Mouse (Mus musculus): ENCODE measurements around the gene Foxp1. TPM values are rescaled to one million over a fixed set of nuclear protein-coding genes. Genes with fewer than 3 reads are reported as not detected.

The Foxp1 gene
- polyA plus RNA-seq, 1 experiment: 76.1 TPM

- TF ChIP-seq FLI1 (IDR thresholded peaks at IDR 0.05; ENCODE audit: low read length) (no peak), GATA1 (IDR thresholded peaks at IDR 0.05; ENCODE audit: borderline replicate concordance, low read length) (no peak)
- no peaks in the 10 kb centered on the region for H3K27me3 ChIP-seq (replicated peaks)
- H3K9me3 ChIP-seq: peaks cover 3% of the 10 kb centered on the region; the same call in 1 of the 2 replicates
- no peaks in the 10 kb centered on the region for H3K4me1 ChIP-seq
- no peak overlapping the region for H3K4me3 ChIP-seq (replicated peaks)
- no peaks in the 10 kb centered on the region for H3K36me3 ChIP-seq (replicated peaks; ENCODE audit: low read length)
Observed at GRCm38 (mm10) chr6:99540146-99540545, 17.6 kb upstream of the Foxp1 start.

GRCm38 (mm10) chr6:99538194-99538941 lies 15.8 kb upstream of the Foxp1 start:
- TF ChIP-seq GATA1 (IDR thresholded peaks at IDR 0.05; ENCODE audit: borderline replicate concordance, low read length): no peak
- no peak for TF ChIP-seq FLI1 (IDR thresholded peaks at IDR 0.05; ENCODE audit: low read length)
- H3K27me3 ChIP-seq (replicated peaks): peaks cover 4% of the 10 kb centered on the region
- H3K4me3 ChIP-seq (replicated peaks): no peak overlapping the region
- H3K9me3 ChIP-seq: peaks cover 3% of the 10 kb centered on the region; the same call in 1 of the 2 replicates
- no peaks in the 10 kb centered on the region for H3K4me1 ChIP-seq
- H3K36me3 ChIP-seq (replicated peaks; ENCODE audit: low read length): no peaks in the 10 kb centered on the region

DNA sequence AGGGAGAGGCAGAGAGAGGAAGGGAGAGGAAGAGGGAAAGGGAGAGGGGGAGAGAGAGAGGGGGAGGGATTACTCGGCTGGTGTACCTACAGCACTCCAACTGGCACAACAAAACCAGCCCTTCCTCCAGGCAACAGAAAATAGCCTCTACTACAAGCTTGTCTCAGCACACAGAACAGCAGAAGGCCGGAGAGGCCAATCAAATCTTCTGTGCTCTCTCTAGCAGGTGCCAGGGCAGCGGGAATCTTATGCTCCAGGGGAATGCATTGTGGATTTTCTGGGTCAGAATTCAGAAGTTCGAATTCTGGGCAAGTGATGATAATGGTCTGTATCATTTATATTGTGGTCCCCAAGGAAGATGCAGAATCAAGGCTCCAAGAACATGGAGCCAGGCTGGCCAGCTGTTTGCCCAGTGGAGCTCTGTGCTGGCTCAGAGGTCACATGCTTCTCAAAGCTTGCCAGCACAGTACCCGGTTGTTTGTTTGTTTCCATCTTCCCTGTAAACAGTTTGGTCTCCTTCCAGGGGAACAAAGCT lies 11.8 kb upstream of the Foxp1 start:
- TF ChIP-seq FLI1 (IDR thresholded peaks at IDR 0.05; ENCODE audit: low read length) (no peak), GATA1 (IDR thresholded peaks at IDR 0.05; ENCODE audit: borderline replicate concordance, low read length) (no peak)
- peaks cover 7% of the 10 kb centered on the region for H3K27me3 ChIP-seq (replicated peaks)
- peaks cover 6% of the 10 kb centered on the region for H3K4me1 ChIP-seq
- no peak overlapping the region for H3K4me3 ChIP-seq (replicated peaks)
- no peaks in the 10 kb centered on the region for H3K36me3 ChIP-seq (replicated peaks; ENCODE audit: low read length)
- peaks cover 3% of the 10 kb centered on the region; the same call in 1 of the 2 replicates for H3K9me3 ChIP-seq

GRCm38 (mm10) chr6:99532458-99532857 lies 9.9 kb upstream of the Foxp1 start:
- no peaks in the 10 kb centered on the region for H3K36me3 ChIP-seq (replicated peaks; ENCODE audit: low read length)
- TF ChIP-seq GATA1 (IDR thresholded peaks at IDR 0.05; ENCODE audit: borderline replicate concordance, low read length): no peak
- TF ChIP-seq FLI1 (IDR thresholded peaks at IDR 0.05; ENCODE audit: low read length): no peak
- H3K4me1 ChIP-seq: peaks cover 6% of the 10 kb centered on the region
- peaks cover 7% of the 10 kb centered on the region for H3K27me3 ChIP-seq (replicated peaks)
- H3K9me3 ChIP-seq: peaks cover 5% of the 10 kb centered on the region
- no peak overlapping the region for H3K4me3 ChIP-seq (replicated peaks)

DNA sequence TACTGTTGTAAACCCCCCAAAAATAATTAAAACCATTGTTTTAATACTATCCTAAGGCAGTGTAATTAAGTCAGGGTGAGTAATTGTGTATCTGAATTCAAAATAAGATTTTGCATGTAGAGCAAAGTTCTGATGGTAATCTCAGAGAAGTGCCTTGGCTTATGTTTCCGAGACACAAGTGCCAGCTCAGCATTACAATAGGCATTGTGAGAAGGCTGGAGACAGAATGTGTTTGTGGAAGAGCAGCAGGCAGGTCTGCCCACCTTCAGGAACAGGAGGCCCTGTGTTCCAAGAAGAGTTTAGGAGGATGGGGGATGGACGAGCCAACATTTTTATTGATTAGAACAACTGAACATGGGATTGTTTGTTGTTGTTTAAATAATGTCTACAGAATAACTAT lies 6.5 kb upstream of the Foxp1 start:
- Histone ChIP-seq H3K4me3 (replicated peaks) (no peak overlapping the region), H3K27me3 (replicated peaks) (peaks cover 3% of the 10 kb centered on the region)
- TF ChIP-seq GATA1 (IDR thresholded peaks at IDR 0.05; ENCODE audit: borderline replicate concordance, low read length) (no peak), FLI1 (IDR thresholded peaks at IDR 0.05; ENCODE audit: low read length) (no peak)

GRCm38 (mm10) chr6:99527457-99528105 lies 5.1 kb upstream of the Foxp1 start:
- Histone ChIP-seq H3K36me3 (replicated peaks; ENCODE audit: low read length) (peaks cover 3% of the 10 kb centered on the region), H3K4me3 (replicated peaks) (no peak overlapping the region), H3K9me3 (peaks cover 9% of the 10 kb centered on the region), H3K4me1 (peaks cover 10% of the 10 kb centered on the region), H3K27me3 (replicated peaks) (peaks cover 3% of the 10 kb centered on the region)
- no peak for TF ChIP-seq GATA1 (IDR thresholded peaks at IDR 0.05; ENCODE audit: borderline replicate concordance, low read length)
- TF ChIP-seq FLI1 (IDR thresholded peaks at IDR 0.05; ENCODE audit: low read length): no peak

More for the DNA sequence above, 6.5 kb upstream of the Foxp1 start:
- Histone ChIP-seq H3K36me3 (replicated peaks; ENCODE audit: low read length) (peaks cover 3% of the 10 kb centered on the region), H3K4me1 (peaks cover 12% of the 10 kb centered on the region), H3K9me3 (peaks cover 9% of the 10 kb centered on the region)

DNA sequence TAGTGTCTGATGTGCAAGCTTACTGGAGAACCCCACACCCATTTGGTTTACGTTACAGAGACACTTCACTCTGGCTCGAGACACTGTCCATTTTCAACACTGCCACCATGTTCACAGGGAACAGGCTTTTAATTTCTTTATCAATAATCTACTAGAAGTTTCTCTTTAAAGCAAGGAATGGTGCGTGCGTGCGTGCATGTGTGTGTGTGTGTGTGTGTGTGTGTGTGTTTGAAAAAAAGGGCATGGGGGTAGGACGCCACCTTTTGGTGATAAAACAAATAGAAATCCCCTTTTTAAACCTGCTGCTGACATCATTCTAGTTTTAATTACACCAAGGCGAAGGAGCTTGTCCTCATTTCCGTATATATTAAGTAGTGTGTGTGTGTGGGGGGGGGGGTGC lies 2.8 kb upstream of the Foxp1 start:
- H3K4me1 ChIP-seq: peaks cover 8% of the 10 kb centered on the region
- H3K9me3 ChIP-seq: peaks cover 9% of the 10 kb centered on the region
- no peak overlapping the region for H3K4me3 ChIP-seq (replicated peaks)
- TF ChIP-seq GATA1 (IDR thresholded peaks at IDR 0.05; ENCODE audit: borderline replicate concordance, low read length) (no peak), FLI1 (IDR thresholded peaks at IDR 0.05; ENCODE audit: low read length) (no peak)
- peaks cover 3% of the 10 kb centered on the region for H3K36me3 ChIP-seq (replicated peaks; ENCODE audit: low read length)
- peaks cover 2% of the 10 kb centered on the region for H3K27me3 ChIP-seq (replicated peaks)

DNA sequence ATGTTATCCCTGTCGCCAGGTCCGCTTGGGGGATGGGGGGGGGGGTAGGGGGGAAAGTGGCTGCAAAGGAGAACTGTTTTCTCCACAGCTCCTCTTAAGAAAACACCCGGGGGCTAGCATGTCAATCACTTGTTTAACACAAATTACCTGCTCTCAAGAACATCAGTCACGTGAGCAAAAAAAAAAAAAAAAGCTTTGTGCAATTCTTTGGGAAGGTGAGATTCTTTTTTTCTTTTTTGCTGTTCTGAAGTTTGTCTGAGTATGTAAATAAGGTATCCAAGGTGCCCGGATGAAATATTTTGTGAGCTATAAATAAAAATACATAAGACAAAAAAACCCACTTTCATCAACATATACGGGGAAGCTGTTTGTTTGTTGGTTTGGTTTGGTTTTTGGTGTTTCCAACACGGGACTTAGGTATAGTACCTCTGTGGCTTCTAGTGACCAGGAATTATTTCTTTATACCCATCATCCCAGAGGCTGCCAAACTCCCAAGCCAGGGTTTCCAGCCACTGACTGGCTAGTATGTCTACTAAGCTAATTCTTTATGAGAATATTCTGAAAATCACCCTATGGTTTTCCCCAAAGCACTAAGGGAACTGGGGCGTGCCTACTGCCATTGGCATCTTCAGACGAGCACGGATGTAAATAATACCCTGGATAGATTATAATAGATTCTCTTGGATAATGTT lies 1.3 kb upstream of the Foxp1 start:
- peaks cover 9% of the 10 kb centered on the region for H3K9me3 ChIP-seq
- peaks cover 3% of the 10 kb centered on the region for H3K36me3 ChIP-seq (replicated peaks; ENCODE audit: low read length)
- H3K4me1 ChIP-seq: peaks cover 13% of the 10 kb centered on the region
- H3K27me3 ChIP-seq (replicated peaks): peaks cover 2% of the 10 kb centered on the region
- TF ChIP-seq GATA1 (IDR thresholded peaks at IDR 0.05; ENCODE audit: borderline replicate concordance, low read length): no peak
- TF ChIP-seq FLI1 (IDR thresholded peaks at IDR 0.05; ENCODE audit: low read length): no peak
- H3K4me3 ChIP-seq (replicated peaks): peak overlapping the region; percentile 98

GRCm38 (mm10) chr6:99523109-99523632 lies 650 bp upstream of the Foxp1 start:
- peaks cover 2% of the 10 kb centered on the region for H3K27me3 ChIP-seq (replicated peaks)
- peak overlapping the region; percentile 98 for H3K4me3 ChIP-seq (replicated peaks)
- peaks cover 9% of the 10 kb centered on the region for H3K9me3 ChIP-seq
- peaks cover 3% of the 10 kb centered on the region for H3K36me3 ChIP-seq (replicated peaks; ENCODE audit: low read length)
- peaks cover 13% of the 10 kb centered on the region for H3K4me1 ChIP-seq
- TF ChIP-seq FLI1 (IDR thresholded peaks at IDR 0.05; ENCODE audit: low read length) (no peak), GATA1 (IDR thresholded peaks at IDR 0.05; ENCODE audit: borderline replicate concordance, low read length) (no peak)
